Mouse (Mus musculus): Measurements from ENCODE around the gene Akt1. TPM values are rescaled to one million over a fixed set of nuclear protein-coding genes. Genes with fewer than 3 reads are reported as not detected.

Akt1 gene
- 139 and 162 TPM in 2 replicates for polyA plus RNA-seq (2015; fragmentation: Nextera tagmentation; extraction: Ambion mirVana)

DNA sequence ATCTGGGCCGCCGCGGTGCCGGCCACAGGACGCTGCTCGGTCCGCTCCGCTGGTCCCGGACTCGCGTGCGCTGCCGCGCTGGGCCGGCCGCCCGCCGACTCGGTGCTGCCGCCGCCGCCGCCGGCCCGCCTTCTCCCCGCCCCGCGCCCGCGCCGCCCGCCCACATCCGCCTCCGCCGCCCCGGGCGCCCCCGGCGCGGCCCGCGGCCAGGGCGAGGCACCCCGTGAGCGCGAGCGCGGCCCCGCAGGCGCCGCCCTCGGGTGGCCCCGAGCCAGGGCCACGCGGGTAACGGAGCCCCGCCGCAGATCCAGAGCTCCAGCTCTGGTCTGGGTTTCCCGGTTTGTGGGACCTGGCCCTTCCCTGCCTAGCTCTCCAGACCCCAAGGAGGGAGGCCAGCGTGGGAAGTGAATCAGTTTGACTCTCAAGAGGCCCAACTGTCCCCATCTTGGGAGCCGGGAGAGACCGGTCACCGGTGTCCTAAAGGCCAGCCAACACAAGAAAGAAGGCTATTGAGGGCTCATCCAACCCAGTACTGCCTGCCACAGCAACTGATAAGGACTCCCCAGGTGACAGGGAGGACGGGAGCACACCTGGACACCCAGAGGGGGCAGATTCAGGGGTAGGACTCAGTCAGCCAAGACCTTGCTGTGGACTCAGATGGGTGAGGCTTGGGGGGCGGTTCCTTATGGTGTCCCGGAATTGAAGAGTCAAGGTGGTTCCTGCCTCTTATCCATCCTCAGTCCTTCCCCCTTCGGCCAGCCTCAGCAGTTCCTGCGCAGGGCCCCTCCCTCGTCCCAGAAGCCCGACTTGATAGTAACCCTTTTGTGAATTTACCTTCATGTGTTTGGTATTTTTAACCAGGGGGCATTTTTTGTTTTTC is at the start of gene Akt1:
Gene Akt1 (minus strand): TSS at position 753 of the 880 bp plus-strand sequence.
- Histone ChIP-seq H3K9ac (peak within 1 kb of the TSS; percentile 98), H3K27me3 (replicated peaks) (peaks cover 14% of the 10 kb centered on the region), H3K4me1 (peaks cover 59% of the 10 kb centered on the region), H3K27ac (peak within 1 kb of the TSS; percentile 94), H3K36me3 (replicated peaks) (peaks cover 9% of the 10 kb centered on the region; the same call in 1 of the 2 replicates), H3K4me2 (peak within 1 kb of the TSS; percentile 92), H3K9me3 (no peaks in the 10 kb centered on the region), H3K4me3 (peak within 1 kb of the TSS; percentile 96)
- WGBS, result under 1% methylated on average over 57 of the region's 70 CpGs
- peak; percentile 18 for ATAC-seq (replicated peaks)

GRCm38 (mm10) chr12:112724077-112724805 is 49.6 kb upstream of the Akt1 start:
- Histone ChIP-seq H3K4me1 (peaks cover 36% of the 10 kb centered on the region), H3K36me3 (replicated peaks) (no peaks in the 10 kb centered on the region), H3K27me3 (replicated peaks) (no peaks in the 10 kb centered on the region), H3K27ac (no peak overlapping the region), H3K4me2 (peak overlapping the region; percentile 77; the same call in 1 of the 2 replicates), H3K9ac (no peak overlapping the region), H3K9me3 (no peaks in the 10 kb centered on the region), H3K4me3 (no peak overlapping the region)
- WGBS, result 79% methylated on average over 11 of the region's 11 CpGs
- ATAC-seq (replicated peaks), result no peak; the same call in 1 of the 2 replicates

GRCm38 (mm10) chr12:112723445-112723844 is 48.8 kb upstream of the Akt1 start:
- WGBS, result 82% methylated on average over 6 of the region's 6 CpGs
- Histone ChIP-seq H3K4me1 (peaks cover 36% of the 10 kb centered on the region), H3K4me3 (peak overlapping the region; percentile 84), H3K27ac (no peak overlapping the region), H3K27me3 (replicated peaks) (no peaks in the 10 kb centered on the region), H3K9me3 (no peaks in the 10 kb centered on the region), H3K4me2 (peak overlapping the region; percentile 77), H3K9ac (peak overlapping the region; percentile 91), H3K36me3 (replicated peaks) (no peaks in the 10 kb centered on the region)
- no peak for ATAC-seq (replicated peaks)

- peaks cover 36% of the 10 kb centered on the region for H3K4me1 ChIP-seq
- WGBS, result 9% methylated on average over 5 of the region's 5 CpGs
- ATAC-seq (replicated peaks), result peak; percentile 18
Measured at GRCm38 (mm10) chr12:112723028-112723330, 48.3 kb upstream of the Akt1 start.

GRCm38 (mm10) chr12:112722240-112723027 is 47.8 kb upstream of the Akt1 start:
- peak; percentile 67 for ATAC-seq (replicated peaks)
- Histone ChIP-seq H3K9ac (peak overlapping the region; percentile 91), H3K9me3 (no peaks in the 10 kb centered on the region), H3K36me3 (replicated peaks) (no peaks in the 10 kb centered on the region), H3K4me2 (peak overlapping the region; percentile 77), H3K27me3 (replicated peaks) (no peaks in the 10 kb centered on the region), H3K4me1 (peaks cover 36% of the 10 kb centered on the region), H3K4me3 (peak overlapping the region; percentile 84), H3K27ac (peak overlapping the region; percentile 70)
- WGBS, result under 1% methylated on average over 58 of the region's 75 CpGs

More at GRCm38 (mm10) chr12:112723028-112723330, 48.3 kb upstream of the Akt1 start:
- Histone ChIP-seq H3K9ac (peak overlapping the region; percentile 91), H3K4me2 (peak overlapping the region; percentile 77), H3K4me3 (peak overlapping the region; percentile 84), H3K27me3 (replicated peaks) (no peaks in the 10 kb centered on the region), H3K9me3 (no peaks in the 10 kb centered on the region), H3K27ac (peak overlapping the region; percentile 70; the same call in 1 of the 2 replicates), H3K36me3 (replicated peaks) (no peaks in the 10 kb centered on the region)

GRCm38 (mm10) chr12:112721424-112722239 is 46.9 kb upstream of the Akt1 start:
- WGBS, result 3% methylated on average over 64 of the region's 69 CpGs
- peak; percentile 41 for ATAC-seq (replicated peaks)
- H3K9ac ChIP-seq, result peak overlapping the region; percentile 91
- H3K4me2 ChIP-seq, result peak overlapping the region; percentile 77
- H3K27ac ChIP-seq, result peak overlapping the region; percentile 70
- H3K4me3 ChIP-seq, result peak overlapping the region; percentile 84
- H3K9me3 ChIP-seq, result no peaks in the 10 kb centered on the region
- H3K36me3 ChIP-seq (replicated peaks), result no peaks in the 10 kb centered on the region
- no peaks in the 10 kb centered on the region for H3K27me3 ChIP-seq (replicated peaks)
- H3K4me1 ChIP-seq, result peaks cover 36% of the 10 kb centered on the region

- Histone ChIP-seq H3K27ac (no peak overlapping the region), H3K27me3 (replicated peaks) (no peaks in the 10 kb centered on the region), H3K4me3 (peak overlapping the region; percentile 84), H3K4me1 (peaks cover 36% of the 10 kb centered on the region), H3K9ac (peak overlapping the region; percentile 91), H3K9me3 (no peaks in the 10 kb centered on the region), H3K4me2 (peak overlapping the region; percentile 77), H3K36me3 (replicated peaks) (no peaks in the 10 kb centered on the region)
- 44% methylated on average over 12 of the region's 12 CpGs for WGBS
- ATAC-seq (replicated peaks), result no peak
Measured at GRCm38 (mm10) chr12:112720890-112721423, 46.3 kb upstream of the Akt1 start.

- Histone ChIP-seq H3K9ac (peak within 1 kb of the TSS; percentile 91), H3K36me3 (replicated peaks) (no peaks in the 10 kb centered on the region), H3K27ac (no peak within 1 kb of the TSS), H3K4me2 (peak within 1 kb of the TSS; percentile 77), H3K27me3 (replicated peaks) (no peaks in the 10 kb centered on the region), H3K4me1 (peaks cover 34% of the 10 kb centered on the region), H3K9me3 (no peaks in the 10 kb centered on the region), H3K4me3 (peak within 1 kb of the TSS; percentile 84)
- WGBS, result 71% methylated on average over 6 of the region's 6 CpGs
- ATAC-seq (replicated peaks), result no peak
Measured at GRCm38 (mm10) chr12:112720216-112720615, 45.5 kb upstream of the Akt1 start, which contains the start of gene Cep170b. Gene Cep170b (plus strand): TSS chr12:112720455.

- H3K4me3 ChIP-seq, result no peak overlapping the region
- no peaks in the 10 kb centered on the region for H3K27me3 ChIP-seq (replicated peaks)
- WGBS, result 68% methylated on average over 5 of the region's 5 CpGs
- peaks cover 22% of the 10 kb centered on the region for H3K4me1 ChIP-seq
- no peaks in the 10 kb centered on the region for H3K36me3 ChIP-seq (replicated peaks)
- no peak overlapping the region for H3K27ac ChIP-seq
- no peak overlapping the region for H3K9ac ChIP-seq
- no peaks in the 10 kb centered on the region for H3K9me3 ChIP-seq
- H3K4me2 ChIP-seq, result no peak overlapping the region
- ATAC-seq (replicated peaks), result no peak
Measured at GRCm38 (mm10) chr12:112718995-112719394, 44.3 kb upstream of the Akt1 start.

GRCm38 (mm10) chr12:112717140-112717539 is 42.5 kb upstream of the Akt1 start:
- Histone ChIP-seq H3K9me3 (no peaks in the 10 kb centered on the region), H3K4me2 (no peak overlapping the region), H3K4me1 (peaks cover 9% of the 10 kb centered on the region; the same call in 1 of the 2 replicates), H3K27ac (no peak overlapping the region), H3K36me3 (replicated peaks) (no peaks in the 10 kb centered on the region), H3K4me3 (no peak overlapping the region), H3K27me3 (replicated peaks) (no peaks in the 10 kb centered on the region), H3K9ac (no peak overlapping the region)
- no peak for ATAC-seq (replicated peaks)
- 25% methylated on average over 7 of the region's 7 CpGs for WGBS

DNA sequence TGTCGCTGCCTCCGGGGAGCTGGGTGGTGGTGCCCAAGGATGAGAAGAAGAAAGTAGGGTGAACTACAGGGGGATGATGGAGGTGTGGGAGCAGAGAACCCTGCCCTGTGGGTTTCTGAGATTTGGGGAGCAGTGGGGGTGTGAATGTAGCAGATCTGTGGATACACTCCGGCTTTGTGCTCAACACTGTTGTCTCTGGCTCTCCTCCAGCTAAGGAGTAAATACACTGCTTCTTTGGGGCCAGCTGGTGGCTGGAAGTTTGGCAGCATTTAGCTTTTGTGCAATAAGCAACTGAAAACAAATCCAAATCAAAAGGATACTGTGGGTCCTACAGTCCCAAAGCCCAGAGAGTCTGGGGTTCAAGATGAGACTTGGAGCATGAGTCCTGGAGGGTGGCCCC is 39.3 kb upstream of the Akt1 start:
- no peaks in the 10 kb centered on the region for H3K36me3 ChIP-seq (replicated peaks)
- no peak overlapping the region for H3K9ac ChIP-seq
- no peaks in the 10 kb centered on the region for H3K27me3 ChIP-seq (replicated peaks)
- H3K27ac ChIP-seq, result no peak overlapping the region
- H3K4me2 ChIP-seq, result no peak overlapping the region
- ATAC-seq (replicated peaks), result no peak
- H3K4me1 ChIP-seq, result no peaks in the 10 kb centered on the region
- H3K4me3 ChIP-seq, result no peak overlapping the region
- no peaks in the 10 kb centered on the region for H3K9me3 ChIP-seq
- 68% methylated on average over 3 of the region's 3 CpGs for WGBS

All from midbrain, embryonic 15.5 days (tissue).